Mouse (Mus musculus) heart, embryonic 11.5 days (tissue): ENCODE data around the gene Helb. TPM values are rescaled to one million over a fixed set of nuclear protein-coding genes. Genes with fewer than 3 reads are reported as not detected.

Experiments used
- polyA plus RNA-seq: library from polyadenylated mRNA; unstranded; fragments of >200 nt; fragmentation: Nextera tagmentation; extraction: Ambion mirVana; gene quantifications from 2 replicates; pipeline ENCODE4 v1.2.1, GENCODE M21; 2014

The Helb gene
- polyA plus RNA-seq, 1 experiment from 2014 or later = 5.8 TPM

Other genes starting within 250 kb of the Helb start
- 110 and 114 TPM in 2 replicates for gene Tmbim4, start 88.6 kb upstream of the Helb start, polyA plus RNA-seq
- gene Irak3, start 89.1 kb upstream of the Helb start, polyA plus RNA-seq = 0.27 and 0.31 TPM in 2 replicates
- gene Llph, start 114.1 kb upstream of the Helb start, polyA plus RNA-seq = 30.4 and 38.9 TPM in 2 replicates